Mouse (Mus musculus): ENCODE measurements around the gene Ambra1. TPM values are rescaled to one million over a fixed set of nuclear protein-coding genes. Genes with fewer than 3 reads are reported as not detected.
A peak's percentile ranks its signal among the peaks of the same experiment; 100 is the strongest.

The Ambra1 gene
- total RNA-seq, 1 experiment, result 27.0 TPM

- Histone ChIP-seq H3K9ac (ENCODE audit: insufficient read depth, low read depth, low read length, poor library complexity, severe bottlenecking) (peak overlapping the region; percentile 0), H3K4me3 (ENCODE audit: insufficient read depth in 1 of 2, low read depth in 1 of 2, low read length in 2 of 2, poor library complexity in 1 of 2, severe bottlenecking in 1 of 2) (peak overlapping the region; percentile 69 to 70), H3K27ac (ENCODE audit: insufficient read depth, low read depth, low read length, poor library complexity, severe bottlenecking) (no peak overlapping the region), H3K4me1 (ENCODE audit: control insufficient read depth in 2 of 2, insufficient read depth in 2 of 2, low read length in 2 of 2, poor library complexity in 1 of 2) (peaks cover 0 to 33% of the 10 kb centered on the region in 2 experiments; a peak in 3 of 4 replicates), H3K36me3 (ENCODE audit: control insufficient read depth, insufficient read depth, low read length, poor library complexity, severe bottlenecking) (no peaks in the 10 kb centered on the region), H3K9me3 (ENCODE audit: control insufficient read depth, insufficient read depth, low read depth, low read length) (no peaks in the 10 kb centered on the region)
- no peak for TF ChIP-seq ZNF384 (IDR thresholded peaks at IDR 0.05; ENCODE audit: low read depth, low read length)
- TF ChIP-seq HCFC1 (IDR thresholded peaks at IDR 0.05; ENCODE audit: borderline replicate concordance, insufficient read depth, low read length), result no peak
- no peak for TF ChIP-seq MAFK (IDR thresholded peaks at IDR 0.05; ENCODE audit: insufficient read depth, low read depth, low read length)
- TF ChIP-seq ZC3H11A (IDR thresholded peaks at IDR 0.05; ENCODE audit: borderline replicate concordance, low read depth, low read length), result 0 out of 2 replicates have a peak, but pooled peaks have one; percentile 6
- no peak for TF ChIP-seq CHD2 (IDR thresholded peaks at IDR 0.05; ENCODE audit: low read depth, low read length)
- in situ Hi-C loops (cut with MboI; ENCODE audit: low sequenced_read_pairs in 2 of 2, unreplicated experiment in 2 of 2), result no loop called here
- DNase-seq (ENCODE audit: low read depth, low spot score), result no peak
Measured at GRCm38 (mm10) chr2:91923415-91924337, 193.7 kb downstream of the Ambra1 start.

- Histone ChIP-seq H3K4me1 (ENCODE audit: control insufficient read depth in 2 of 2, insufficient read depth in 2 of 2, low read length in 2 of 2, poor library complexity in 1 of 2) (peaks cover 2 to 38% of the 10 kb centered on the region in 2 experiments; a peak in 3 of 4 replicates), H3K27ac (ENCODE audit: insufficient read depth, low read depth, low read length, poor library complexity, severe bottlenecking) (no peak overlapping the region), H3K36me3 (ENCODE audit: control insufficient read depth, insufficient read depth, low read length, poor library complexity, severe bottlenecking) (no peaks in the 10 kb centered on the region), H3K4me3 (ENCODE audit: insufficient read depth in 1 of 2, low read depth in 1 of 2, low read length in 2 of 2, poor library complexity in 1 of 2, severe bottlenecking in 1 of 2) (no peak overlapping the region), H3K9me3 (ENCODE audit: control insufficient read depth, insufficient read depth, low read depth, low read length) (no peaks in the 10 kb centered on the region), H3K9ac (ENCODE audit: insufficient read depth, low read depth, low read length, poor library complexity, severe bottlenecking) (no peak overlapping the region)
- DNase-seq (ENCODE audit: low read depth, low spot score), result no peak
- TF ChIP-seq MAFK (IDR thresholded peaks at IDR 0.05; ENCODE audit: insufficient read depth, low read depth, low read length), result no peak
- TF ChIP-seq CHD2 (IDR thresholded peaks at IDR 0.05; ENCODE audit: low read depth, low read length), result no peak
- no peak for TF ChIP-seq HCFC1 (IDR thresholded peaks at IDR 0.05; ENCODE audit: borderline replicate concordance, insufficient read depth, low read length)
- TF ChIP-seq ZNF384 (IDR thresholded peaks at IDR 0.05; ENCODE audit: low read depth, low read length), result no peak
- no peak for TF ChIP-seq ZC3H11A (IDR thresholded peaks at IDR 0.05; ENCODE audit: borderline replicate concordance, low read depth, low read length)
- in situ Hi-C loops (cut with MboI; ENCODE audit: low sequenced_read_pairs in 2 of 2, unreplicated experiment in 2 of 2), result no loop called here
Measured at GRCm38 (mm10) chr2:91924726-91925125, 194.8 kb downstream of the Ambra1 start.

- Histone ChIP-seq H3K4me1 (ENCODE audit: control insufficient read depth in 2 of 2, insufficient read depth in 2 of 2, low read length in 2 of 2, poor library complexity in 1 of 2) (peaks cover 2 to 38% of the 10 kb centered on the region in 2 experiments; a peak in 3 of 4 replicates), H3K9me3 (ENCODE audit: control insufficient read depth, insufficient read depth, low read depth, low read length) (no peaks in the 10 kb centered on the region), H3K36me3 (ENCODE audit: control insufficient read depth, insufficient read depth, low read length, poor library complexity, severe bottlenecking) (no peaks in the 10 kb centered on the region; the same call in 1 of the 2 replicates), H3K4me3 (ENCODE audit: insufficient read depth in 1 of 2, low read depth in 1 of 2, low read length in 2 of 2, poor library complexity in 1 of 2, severe bottlenecking in 1 of 2) (no peak overlapping the region), H3K27ac (ENCODE audit: insufficient read depth, low read depth, low read length, poor library complexity, severe bottlenecking) (no peak overlapping the region), H3K9ac (ENCODE audit: insufficient read depth, low read depth, low read length, poor library complexity, severe bottlenecking) (no peak overlapping the region)
- no peak for DNase-seq (ENCODE audit: low read depth, low spot score)
- in situ Hi-C loops (cut with MboI; ENCODE audit: low sequenced_read_pairs in 2 of 2, unreplicated experiment in 2 of 2), result no loop called here
- TF ChIP-seq MAFK (IDR thresholded peaks at IDR 0.05; ENCODE audit: insufficient read depth, low read depth, low read length) (no peak), ZC3H11A (IDR thresholded peaks at IDR 0.05; ENCODE audit: borderline replicate concordance, low read depth, low read length) (no peak), HCFC1 (IDR thresholded peaks at IDR 0.05; ENCODE audit: borderline replicate concordance, insufficient read depth, low read length) (no peak)
Measured at GRCm38 (mm10) chr2:91925442-91925841, 195.5 kb downstream of the Ambra1 start.

- TF ChIP-seq ZNF384 (IDR thresholded peaks at IDR 0.05; ENCODE audit: low read depth, low read length) (no peak), HCFC1 (IDR thresholded peaks at IDR 0.05; ENCODE audit: borderline replicate concordance, insufficient read depth, low read length) (no peak), CHD2 (IDR thresholded peaks at IDR 0.05; ENCODE audit: low read depth, low read length) (no peak), MAFK (IDR thresholded peaks at IDR 0.05; ENCODE audit: insufficient read depth, low read depth, low read length) (no peak), ZC3H11A (IDR thresholded peaks at IDR 0.05; ENCODE audit: borderline replicate concordance, low read depth, low read length) (no peak)
- Histone ChIP-seq H3K9me3 (ENCODE audit: control insufficient read depth, insufficient read depth, low read depth, low read length) (no peaks in the 10 kb centered on the region), H3K36me3 (ENCODE audit: control insufficient read depth, insufficient read depth, low read length, poor library complexity, severe bottlenecking) (no peaks in the 10 kb centered on the region; the same call in 1 of the 2 replicates), H3K27ac (ENCODE audit: insufficient read depth, low read depth, low read length, poor library complexity, severe bottlenecking) (no peak within 1 kb of the TSS), H3K4me1 (ENCODE audit: control insufficient read depth in 2 of 2, insufficient read depth in 2 of 2, low read length in 2 of 2, poor library complexity in 1 of 2) (peaks cover 2 to 31% of the 10 kb centered on the region in 2 experiments; a peak in 3 of 4 replicates), H3K9ac (ENCODE audit: insufficient read depth, low read depth, low read length, poor library complexity, severe bottlenecking) (peak within 1 kb of the TSS; percentile 33; the same call in 1 of the 2 replicates), H3K4me3 (ENCODE audit: insufficient read depth in 1 of 2, low read depth in 1 of 2, low read length in 2 of 2, poor library complexity in 1 of 2, severe bottlenecking in 1 of 2) (peak within 1 kb of the TSS; percentile 46 to 58)
- in situ Hi-C loops (cut with MboI; ENCODE audit: low sequenced_read_pairs in 2 of 2, unreplicated experiment in 2 of 2), result no loop called here
- DNase-seq (ENCODE audit: low read depth, low spot score), result no peak
Measured at GRCm38 (mm10) chr2:91926949-91927348, 197.0 kb downstream of the Ambra1 start, which contains the start of gene Chrm4. Chrm4 (plus strand) TSS chr2:91927249.

Measured in ES-E14 (cell line).